Mouse (Mus musculus) heart, embryonic 15.5 days (tissue): ENCODE measurements around the gene Phf20. TPM values are rescaled to one million over a fixed set of nuclear protein-coding genes. Genes with fewer than 3 reads are reported as not detected.

Experiments used
- ATAC-seq: fragments of 200-750 bp; cut with Nextera tagmentation; replicated peaks from 2 replicates; pipeline ENCODE4 v1.8.0; 2017; ENCODE audit warnings: low read depth, moderate TSS enrichment; ENCODE audit not compliant: insufficient number of reproducible peaks, insufficient read depth, low FRiP score
- H3K27ac ChIP-seq: fragments of 300-500 bp; sonication (generic); 2 replicates; pipeline ENCODE4 v1.5.1; 2015; ENCODE audit warnings: mild to moderate bottlenecking, inconsistent platforms
- H3K27me3 ChIP-seq: fragments of 300-500 bp; sonication (generic); 2 replicates; pipeline ENCODE4 v1.6.1; 2015; ENCODE audit warnings: inconsistent platforms
- H3K36me3 ChIP-seq: fragments of 300-500 bp; sonication (generic); 2 replicates; pipeline ENCODE4 v1.6.1; 2015; ENCODE audit warnings: mild to moderate bottlenecking, inconsistent platforms
- H3K4me1 ChIP-seq: fragments of 300-500 bp; sonication (generic); replicated peaks from 2 replicates; pipeline ENCODE4 v1.6.1; 2015; ENCODE audit warnings: inconsistent platforms
- H3K4me2 ChIP-seq: fragments of 300-500 bp; sonication (generic); 2 replicates; pipeline ENCODE4 v1.6.1; 2015; ENCODE audit warnings: inconsistent platforms, mild to moderate bottlenecking, moderate library complexity
- H3K4me3 ChIP-seq: fragments of 300-500 bp; sonication (generic); 2 replicates; pipeline ENCODE4 v1.5.1; 2015; ENCODE audit warnings: mild to moderate bottlenecking, inconsistent platforms
- H3K9ac ChIP-seq: fragments of 300-500 bp; sonication (generic); 2 replicates; pipeline ENCODE4 v1.6.1; 2015; ENCODE audit warnings: mild to moderate bottlenecking, inconsistent platforms
- H3K9me3 ChIP-seq: fragments of 300-500 bp; sonication (generic); replicated peaks from 2 replicates; pipeline ENCODE4 v1.6.1; 2016; ENCODE audit warnings: inconsistent platforms
- WGBS: fragments of 180-500 bp; shearing (Covaris S2); methylation state at CpG from one replicate; pipeline ENCODE4 v1.1.7; 2015; ENCODE audit warnings: mixed read lengths; 5-methylcytosine and 5-hydroxymethylcytosine counted together
- polyA plus RNA-seq: library from polyadenylated mRNA; unstranded; fragments of >200 nt; fragmentation: Nextera tagmentation; extraction: Ambion mirVana; gene quantifications from 2 replicates; pipeline ENCODE4 v1.2.1, GENCODE M21; 2015

Gene Phf20
- polyA plus RNA-seq, 1 experiment from 2014 or later, result 53.9 TPM

DNA sequence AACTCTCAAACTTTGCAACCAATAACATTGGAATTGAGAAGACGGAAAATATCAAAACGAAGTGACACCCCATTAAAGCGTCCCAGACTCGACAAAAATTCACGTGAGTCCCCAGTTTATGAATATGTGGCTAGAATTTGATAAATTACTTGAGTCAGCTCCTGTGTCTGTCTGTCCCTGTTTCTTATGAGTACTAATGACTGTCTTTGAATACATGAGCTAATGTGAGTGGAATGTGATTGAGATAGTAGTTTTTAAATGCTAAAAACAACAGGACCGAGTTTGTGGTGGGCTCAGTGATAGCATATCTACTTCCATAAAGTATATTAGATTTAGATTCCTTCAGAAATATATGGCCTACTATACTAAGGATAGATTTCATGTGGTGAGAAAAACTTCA, 76.3 kb downstream of the Phf20 start:
- no peak for ATAC-seq
- Histone ChIP-seq H3K9me3 (no peaks in the 10 kb centered on the region), H3K4me2 (no peak overlapping the region), H3K4me1 (no peaks in the 10 kb centered on the region), H3K36me3 (peaks cover 24% of the 10 kb centered on the region), H3K4me3 (no peak overlapping the region), H3K9ac (no peak overlapping the region), H3K27ac (no peak overlapping the region), H3K27me3 (no peaks in the 10 kb centered on the region)
- 76% methylated on average over 6 of the region's 6 CpGs for WGBS

DNA sequence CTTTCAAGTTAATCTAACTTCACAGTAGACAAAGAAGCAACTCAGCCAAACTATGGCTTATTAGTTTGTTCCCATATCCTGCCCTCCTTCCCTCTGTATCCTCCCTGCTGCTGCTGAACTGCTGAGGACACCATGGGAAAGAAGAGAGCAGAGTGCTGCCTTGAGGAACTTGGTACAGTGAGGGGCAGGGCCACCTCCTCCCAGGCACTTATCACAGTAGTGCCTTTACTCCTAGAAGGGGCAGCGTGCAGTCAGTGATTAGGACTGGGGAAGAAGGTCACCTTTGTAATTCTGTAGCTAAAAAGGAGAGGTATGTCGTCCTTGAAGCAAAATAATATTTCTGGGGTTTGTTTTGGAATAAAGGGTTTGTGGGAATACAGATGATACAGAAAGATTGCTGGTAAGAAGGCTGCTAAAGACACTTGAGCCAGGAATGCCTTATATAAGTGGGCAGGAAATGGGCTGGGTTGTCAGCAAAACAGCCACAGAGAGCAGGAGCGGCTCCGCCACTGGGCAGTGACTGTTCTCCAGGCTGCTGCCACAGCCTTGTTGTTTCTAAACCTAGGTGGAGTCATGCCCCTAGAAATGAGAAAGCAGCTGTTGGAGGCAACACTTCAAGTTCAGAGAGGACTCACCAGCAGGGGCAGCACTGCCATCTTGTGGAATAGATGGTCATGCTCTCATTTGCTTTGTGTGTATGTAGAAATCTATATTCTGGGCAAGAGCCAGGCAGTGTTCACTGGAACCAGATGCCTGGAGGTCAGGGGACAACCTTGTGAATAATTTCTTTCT, 82.2 kb downstream of the Phf20 start:
- peaks cover 8% of the 10 kb centered on the region for H3K4me1 ChIP-seq
- peak; percentile 78 for ATAC-seq

DNA sequence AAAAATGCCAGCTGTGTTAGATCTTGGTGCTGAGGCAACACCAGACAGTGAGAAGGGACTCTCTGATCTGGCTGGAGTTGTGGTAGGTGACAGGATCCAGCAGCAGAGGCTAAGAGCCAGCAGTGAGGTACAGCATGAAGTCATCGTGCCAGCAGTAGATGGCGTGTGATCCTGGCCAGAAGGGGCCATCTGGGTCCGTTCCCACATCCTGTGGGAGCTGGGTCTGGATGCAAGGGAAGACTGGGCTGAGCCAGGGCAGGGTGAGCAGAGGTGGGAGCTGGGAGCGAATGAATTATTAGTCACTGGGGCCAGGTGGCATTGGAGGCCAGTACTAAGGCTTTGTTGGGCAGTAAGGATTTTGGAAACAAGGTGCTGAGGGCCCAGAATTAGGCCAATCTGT, 85.0 kb downstream of the Phf20 start:
- WGBS, result 48% methylated on average over 4 of the region's 4 CpGs
- Histone ChIP-seq H3K4me3 (no peak overlapping the region), H3K9me3 (no peaks in the 10 kb centered on the region), H3K36me3 (0 out of 2 replicates have a peak, but pooled peaks cover 6% of the 10 kb centered on the region), H3K27ac (no peak overlapping the region), H3K27me3 (no peaks in the 10 kb centered on the region), H3K9ac (no peak overlapping the region), H3K4me2 (no peak overlapping the region), H3K4me1 (peaks cover 8% of the 10 kb centered on the region)
- no peak for ATAC-seq

More for the DNA sequence above, 82.2 kb downstream of the Phf20 start:
- Histone ChIP-seq H3K9ac (no peak overlapping the region), H3K4me3 (no peak overlapping the region), H3K27ac (peak overlapping the region; percentile 71), H3K4me2 (0 out of 2 replicates have a peak overlapping the region, but pooled peaks have one; percentile 21), H3K27me3 (no peaks in the 10 kb centered on the region), H3K36me3 (peaks cover 9% of the 10 kb centered on the region; the same call in 1 of the 2 replicates), H3K9me3 (no peaks in the 10 kb centered on the region)
- WGBS, result 19% methylated on average over 4 of the region's 4 CpGs

DNA sequence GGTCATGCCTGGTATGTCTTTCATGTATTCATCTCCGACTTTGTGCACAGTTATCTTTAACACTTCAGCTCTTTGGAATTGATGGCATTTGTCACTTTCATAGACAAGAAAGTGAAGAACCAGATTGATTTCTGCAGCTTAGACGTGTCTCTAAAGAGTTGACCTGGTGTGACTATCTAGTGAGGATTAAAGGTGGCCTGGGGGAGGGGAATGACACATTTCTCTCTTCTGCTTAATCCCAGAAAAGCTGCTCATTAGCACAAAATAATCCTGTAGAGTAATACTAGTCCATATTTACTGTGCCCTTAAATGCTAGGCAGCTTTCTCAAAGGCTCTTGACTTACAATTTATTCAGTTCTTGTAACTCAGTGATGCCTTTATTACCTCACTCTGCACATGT, 88.9 kb downstream of the Phf20 start:
- Histone ChIP-seq H3K4me1 (0 out of 2 replicates have a peak, but pooled peaks cover 6% of the 10 kb centered on the region), H3K9ac (no peak overlapping the region), H3K9me3 (no peaks in the 10 kb centered on the region), H3K27me3 (no peaks in the 10 kb centered on the region), H3K36me3 (peaks cover 12% of the 10 kb centered on the region; the same call in 1 of the 2 replicates), H3K27ac (no peak overlapping the region), H3K4me3 (no peak overlapping the region), H3K4me2 (no peak overlapping the region)
- WGBS, result 44% methylated on average over 2 of the region's 2 CpGs
- no peak for ATAC-seq

DNA sequence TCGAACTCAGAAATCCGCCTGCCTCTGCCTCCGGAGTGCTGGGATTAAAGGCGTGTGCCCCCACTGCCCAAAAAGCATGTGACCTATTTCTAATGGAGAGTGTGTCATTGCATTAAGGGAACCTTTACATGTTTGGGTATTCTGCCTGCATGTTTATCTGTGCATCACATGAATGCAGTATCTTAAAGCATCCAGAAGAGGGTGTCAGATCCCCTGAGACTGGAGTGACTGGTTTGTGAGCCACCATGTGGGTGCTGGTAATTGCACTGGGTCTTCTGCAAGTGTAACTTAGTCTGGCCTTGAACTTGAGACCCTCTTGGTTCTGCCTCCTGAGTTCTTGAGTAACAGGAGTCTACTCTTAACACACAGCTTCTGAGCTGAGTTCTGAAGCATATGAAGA, 90.5 kb downstream of the Phf20 start:
- Histone ChIP-seq H3K4me2 (no peak overlapping the region), H3K4me1 (0 out of 2 replicates have a peak, but pooled peaks cover 9% of the 10 kb centered on the region), H3K4me3 (no peak overlapping the region), H3K27me3 (no peaks in the 10 kb centered on the region), H3K9me3 (no peaks in the 10 kb centered on the region), H3K36me3 (peaks cover 12% of the 10 kb centered on the region; the same call in 1 of the 2 replicates), H3K27ac (no peak overlapping the region), H3K9ac (no peak overlapping the region)
- ATAC-seq, result no peak
- WGBS, result 97% methylated on average over 4 of the region's 4 CpGs

DNA sequence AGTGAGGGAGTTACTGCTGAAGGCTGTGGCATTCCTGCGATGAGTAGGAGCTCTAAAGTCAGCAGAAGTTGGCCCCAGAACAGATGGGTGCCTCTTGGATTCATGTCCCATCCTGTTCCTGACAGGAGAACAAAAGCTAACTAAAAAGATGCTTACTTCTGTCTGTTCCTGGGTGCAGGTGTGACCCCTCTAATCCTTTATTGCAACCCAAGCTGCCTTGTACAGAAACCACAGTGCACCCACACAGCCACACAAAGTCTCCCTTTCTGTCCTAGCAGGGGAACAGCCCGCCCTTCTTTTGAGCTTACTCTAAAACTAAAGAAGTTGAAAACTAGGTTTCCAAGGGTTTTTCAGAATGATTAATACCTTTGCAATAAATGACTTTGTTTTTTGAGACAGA, 92.0 kb downstream of the Phf20 start:
- H3K36me3 ChIP-seq, result peaks cover 12% of the 10 kb centered on the region; the same call in 1 of the 2 replicates
- no peak for ATAC-seq

DNA sequence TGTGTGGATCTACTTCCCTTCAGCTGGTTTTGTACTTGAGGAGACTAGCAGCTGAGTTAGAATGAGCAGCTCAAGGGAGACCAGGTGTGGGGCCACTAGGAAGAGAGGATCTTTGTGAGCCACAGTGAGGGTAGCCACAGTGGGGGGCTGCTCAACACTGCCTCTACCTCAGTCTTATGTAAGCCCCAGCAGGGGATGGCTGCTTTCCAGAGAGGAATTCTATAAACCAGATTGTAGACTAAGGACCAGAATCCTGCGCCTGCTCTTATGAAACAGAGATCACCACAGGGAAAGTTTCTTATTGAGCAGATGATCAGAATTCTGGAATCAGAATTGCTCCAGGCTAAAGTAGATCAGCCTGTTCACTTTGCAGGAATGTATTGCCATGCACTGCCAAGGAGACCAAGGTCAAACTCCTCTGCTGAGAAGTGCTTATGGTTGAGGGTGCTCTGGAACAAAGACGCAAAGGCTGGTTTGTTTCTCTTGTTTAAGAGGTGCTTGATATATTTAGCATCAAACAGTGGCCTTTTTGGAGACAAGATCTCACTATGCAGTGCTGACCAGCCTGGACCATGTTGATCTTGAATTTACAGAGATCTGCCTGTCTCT, 93.4 kb downstream of the Phf20 start:
- no peak for ATAC-seq
- Histone ChIP-seq H3K27me3 (no peaks in the 10 kb centered on the region), H3K9ac (no peak overlapping the region), H3K4me2 (no peak overlapping the region), H3K9me3 (no peaks in the 10 kb centered on the region), H3K36me3 (peaks cover 17% of the 10 kb centered on the region; the same call in 1 of the 2 replicates), H3K4me1 (0 out of 2 replicates have a peak, but pooled peaks cover 9% of the 10 kb centered on the region), H3K4me3 (no peak overlapping the region), H3K27ac (peak overlapping the region; percentile 70)
- 63% methylated on average over 2 of the region's 2 CpGs for WGBS

More for the DNA sequence above, 92.0 kb downstream of the Phf20 start:
- no peak overlapping the region for H3K27ac ChIP-seq
- no peak overlapping the region for H3K4me3 ChIP-seq
- no peak overlapping the region for H3K9ac ChIP-seq
- 0 out of 2 replicates have a peak, but pooled peaks cover 9% of the 10 kb centered on the region for H3K4me1 ChIP-seq
- H3K9me3 ChIP-seq, result no peaks in the 10 kb centered on the region
- WGBS, result 85% methylated on average over 2 of the region's 2 CpGs
- H3K4me2 ChIP-seq, result no peak overlapping the region
- H3K27me3 ChIP-seq, result no peaks in the 10 kb centered on the region

DNA sequence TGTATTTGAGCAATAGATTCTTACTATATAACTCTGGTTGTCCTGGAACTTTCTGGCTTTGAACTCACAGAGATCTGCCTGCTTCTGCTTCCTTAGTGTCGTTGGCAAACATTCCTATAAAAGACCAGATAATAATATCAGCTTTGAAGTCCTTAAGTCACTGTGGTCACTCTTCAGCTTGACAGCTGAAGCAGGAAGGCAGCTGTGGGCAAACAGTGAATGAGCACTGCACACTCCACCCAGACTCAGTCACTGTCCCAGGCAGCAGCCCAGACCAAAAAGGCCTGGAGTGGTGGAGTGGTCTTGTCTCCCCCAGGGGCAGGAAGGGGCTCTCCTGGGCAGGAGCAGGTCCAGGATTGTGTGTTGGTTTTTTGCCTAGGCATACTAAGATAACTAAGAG, 95.7 kb downstream of the Phf20 start:
- Histone ChIP-seq H3K9me3 (no peaks in the 10 kb centered on the region), H3K4me2 (no peak overlapping the region), H3K4me1 (0 out of 2 replicates have a peak, but pooled peaks cover 9% of the 10 kb centered on the region), H3K36me3 (peaks cover 24% of the 10 kb centered on the region; the same call in 1 of the 2 replicates), H3K27me3 (no peaks in the 10 kb centered on the region), H3K4me3 (no peak overlapping the region), H3K27ac (no peak overlapping the region), H3K9ac (no peak overlapping the region)
- WGBS, result 81% methylated on average over 1 of the region's 1 CpGs
- ATAC-seq, result no peak

DNA sequence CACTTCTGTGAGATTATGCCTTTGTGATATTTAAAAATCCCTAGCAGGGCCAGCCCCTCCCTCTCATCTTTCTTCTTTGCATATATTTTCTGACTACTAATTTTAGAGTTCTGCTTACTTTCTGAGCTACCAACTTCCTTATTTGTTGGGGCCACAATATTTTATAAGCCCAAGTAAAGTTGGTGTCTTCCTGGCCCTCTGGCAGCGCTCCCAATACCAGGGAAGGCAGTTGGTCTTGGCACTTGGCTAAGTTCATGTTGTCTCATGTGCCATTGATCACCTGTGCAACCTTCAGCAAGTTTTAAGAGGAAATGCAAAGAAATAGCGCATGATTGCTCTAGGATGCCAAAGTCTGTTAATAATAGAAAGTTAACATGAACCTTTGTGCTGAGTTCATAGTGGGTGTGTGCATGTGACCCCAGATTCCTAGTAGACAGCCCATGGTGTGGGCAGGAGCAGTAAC, 99.4 kb downstream of the Phf20 start:
- Histone ChIP-seq H3K27ac (no peak overlapping the region), H3K27me3 (no peaks in the 10 kb centered on the region), H3K4me2 (no peak overlapping the region), H3K36me3 (peaks cover 20% of the 10 kb centered on the region; the same call in 1 of the 2 replicates), H3K4me1 (peaks cover 9% of the 10 kb centered on the region; the same call in 1 of the 2 replicates), H3K4me3 (no peak overlapping the region), H3K9ac (no peak overlapping the region), H3K9me3 (no peaks in the 10 kb centered on the region)
- 88% methylated on average over 2 of the region's 2 CpGs for WGBS
- ATAC-seq, result no peak

DNA sequence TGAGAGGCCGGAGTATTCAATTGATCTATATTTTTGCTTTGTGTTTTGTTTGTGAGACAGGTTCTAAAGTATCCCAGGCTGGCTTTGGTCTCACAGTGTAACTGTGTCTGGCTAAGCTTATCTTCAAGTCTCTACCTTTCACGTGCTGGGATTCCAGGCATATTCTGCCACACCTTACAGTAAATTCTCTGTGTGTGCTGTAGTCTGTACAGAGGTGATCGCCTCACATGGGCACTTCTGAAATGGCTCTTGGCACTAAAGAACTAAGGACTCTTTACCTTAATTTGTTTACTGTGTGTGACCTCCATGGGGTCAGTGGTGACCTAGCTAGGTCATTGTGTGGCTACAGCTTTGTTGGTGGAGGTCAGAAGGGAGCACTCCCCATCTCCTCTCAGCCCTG, 99.9 kb downstream of the Phf20 start:
- Histone ChIP-seq H3K4me2 (no peak overlapping the region), H3K9ac (no peak overlapping the region), H3K4me1 (peaks cover 9% of the 10 kb centered on the region; the same call in 1 of the 2 replicates), H3K4me3 (no peak overlapping the region), H3K27ac (no peak overlapping the region), H3K36me3 (peaks cover 25% of the 10 kb centered on the region; the same call in 1 of the 2 replicates), H3K9me3 (no peaks in the 10 kb centered on the region), H3K27me3 (no peaks in the 10 kb centered on the region)
- 87% methylated on average over 3 of the region's 3 CpGs for WGBS
- ATAC-seq, result no peak

DNA sequence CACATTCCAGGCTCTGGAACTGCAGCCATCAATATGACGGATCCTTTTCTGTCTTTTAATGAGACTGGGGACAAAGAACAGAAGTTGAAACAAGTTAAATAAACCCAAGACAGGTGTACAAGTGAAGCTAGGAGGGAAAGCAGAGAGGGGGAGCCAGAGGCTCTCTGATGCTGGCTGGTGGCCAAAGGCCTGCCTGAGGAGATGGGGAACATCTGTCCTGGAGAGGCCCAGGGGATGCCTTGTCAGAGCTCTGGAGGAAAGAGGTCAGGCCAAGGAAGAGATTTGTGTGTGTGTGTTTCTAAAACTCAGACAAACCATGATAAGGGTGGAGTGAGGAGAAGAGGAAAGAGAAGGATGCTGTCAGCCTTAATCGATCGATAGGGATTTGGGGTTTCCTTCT, 101.4 kb downstream of the Phf20 start:
- peaks cover 29% of the 10 kb centered on the region; the same call in 1 of the 2 replicates for H3K36me3 ChIP-seq
- no peak overlapping the region for H3K4me2 ChIP-seq
- WGBS, result 52% methylated on average over 3 of the region's 3 CpGs
- no peaks in the 10 kb centered on the region for H3K9me3 ChIP-seq
- no peak; the same call in 1 of the 2 replicates for ATAC-seq
- no peak overlapping the region for H3K4me3 ChIP-seq
- peak overlapping the region; percentile 9; the same call in 1 of the 2 replicates for H3K27ac ChIP-seq
- no peaks in the 10 kb centered on the region for H3K27me3 ChIP-seq
- no peak overlapping the region for H3K9ac ChIP-seq
- H3K4me1 ChIP-seq, result peaks cover 9% of the 10 kb centered on the region; the same call in 1 of the 2 replicates
